Mouse (Mus musculus) thymus, postnatal 0 days (tissue): ENCODE data around the gene Rnf157. TPM values are rescaled to one million over a fixed set of nuclear protein-coding genes. Genes with fewer than 3 reads are reported as not detected.

ENCODE experiments used
- DNase-seq: peaks from one replicate; pipeline ENCODE4 v3.0.0-alpha.2; 2015; ENCODE audit warnings: low spot score
- polyA plus RNA-seq: library from polyadenylated mRNA; unstranded; fragments of >200 nt; fragmentation: Nextera tagmentation; extraction: Ambion mirVana; gene quantifications from 2 replicates; pipeline ENCODE4 v1.2.1, GENCODE M21; 2015

The Rnf157 gene
- polyA plus RNA-seq, 1 experiment from 2014 or later: 56.7 TPM

- DNase-seq: no peak
These were observed 105.7 kb downstream of the Rnf157 start, which contains the start of gene Exoc7 for GRCm38 (mm10) chr11:116307019-116307725. Exoc7 (minus strand) TSS chr11:116307233.

GRCm38 (mm10) chr11:116306126-116306982, 106.5 kb downstream of the Rnf157 start:
- peak; percentile 97 for DNase-seq

GRCm38 (mm10) chr11:116305423-116305822, 107.4 kb downstream of the Rnf157 start:
- DNase-seq: no peak

GRCm38 (mm10) chr11:116298621-116299020, 114.2 kb downstream of the Rnf157 start:
- no peak for DNase-seq

- DNase-seq: no peak
These were observed 114.6 kb downstream of the Rnf157 start for GRCm38 (mm10) chr11:116298221-116298620.

- DNase-seq: no peak
These were observed 115.8 kb downstream of the Rnf157 start for GRCm38 (mm10) chr11:116297017-116297416.

- no peak for DNase-seq
These were observed 116.6 kb downstream of the Rnf157 start for GRCm38 (mm10) chr11:116296191-116296734.

- DNase-seq: peak; percentile 69
These were observed 118.5 kb downstream of the Rnf157 start for GRCm38 (mm10) chr11:116294319-116294718.

- DNase-seq: no peak
These were observed 119.2 kb downstream of the Rnf157 start for GRCm38 (mm10) chr11:116293538-116294137.

- no peak for DNase-seq
These were observed 120.4 kb downstream of the Rnf157 start for GRCm38 (mm10) chr11:116292401-116292800.

- DNase-seq: no peak
These were observed 122.3 kb downstream of the Rnf157 start for GRCm38 (mm10) chr11:116290556-116290955.

- no peak for DNase-seq
These were observed 125.5 kb downstream of the Rnf157 start for GRCm38 (mm10) chr11:116287351-116287750.

Other genes with a start within 250 kb of the Rnf157 start
- gene Fbf1, start 244.9 kb downstream of the Rnf157 start, polyA plus RNA-seq: 12.0 and 13.1 TPM in 2 replicates
- gene Ten1, start 214.2 kb downstream of the Rnf157 start, polyA plus RNA-seq: 127 and 134 TPM in 2 replicates
- 20.0 and 20.7 TPM in 2 replicates for gene Acox1, start 214.0 kb downstream of the Rnf157 start, polyA plus RNA-seq
- gene Evpl, start 175.0 kb downstream of the Rnf157 start, polyA plus RNA-seq: 1.5 and 2.0 TPM in 2 replicates
- gene Srp68, start 138.8 kb downstream of the Rnf157 start, polyA plus RNA-seq: 86.4 and 89.0 TPM in 2 replicates
- 0.49 and 0.59 TPM in 2 replicates for gene Galr2, start 132.1 kb downstream of the Rnf157 start, polyA plus RNA-seq
- gene Exoc7, start 105.8 kb downstream of the Rnf157 start, polyA plus RNA-seq: 73.0 and 74.5 TPM in 2 replicates
- 1.3 and 1.5 TPM in 2 replicates for gene Foxj1, start 77.6 kb downstream of the Rnf157 start, polyA plus RNA-seq
- 81.9 and 82.9 TPM in 2 replicates for gene Ubald2, start 21.1 kb upstream of the Rnf157 start, polyA plus RNA-seq
- gene Qrich2, start 53.2 kb upstream of the Rnf157 start, polyA plus RNA-seq: 0.05 and 0.35 TPM in 2 replicates
- gene Prpsap1, start 81.2 kb upstream of the Rnf157 start, polyA plus RNA-seq: 90.9 and 96.6 TPM in 2 replicates
- gene Sphk1, start 117.9 kb upstream of the Rnf157 start, polyA plus RNA-seq: 13.7 and 14.8 TPM in 2 replicates
- 6.4 and 6.8 TPM in 2 replicates for gene Ube2o, start 168.4 kb upstream of the Rnf157 start, polyA plus RNA-seq
- gene Aanat, start 173.4 kb upstream of the Rnf157 start, polyA plus RNA-seq: not detected in 2 replicates
- 8.8 and 11.2 TPM in 2 replicates for gene Rhbdf2, start 214.0 kb upstream of the Rnf157 start, polyA plus RNA-seq
- gene Prcd, start 240.5 kb upstream of the Rnf157 start, polyA plus RNA-seq: 0.27 and 0.57 TPM in 2 replicates
- 7.9 and 8.1 TPM in 2 replicates for gene Cygb, start 241.3 kb upstream of the Rnf157 start, polyA plus RNA-seq